Mouse (Mus musculus) gonadal fat pad, adult 2 months (tissue): ENCODE measurements around the gene Arpc4. TPM values are rescaled to one million over a fixed set of nuclear protein-coding genes. Genes with fewer than 3 reads are reported as not detected.

Experiments used
- DNase-seq: peaks from one replicate; pipeline ENCODE4 v3.0.0-alpha.2; 2012; ENCODE audit warnings: low read depth
- polyA plus RNA-seq: library from polyadenylated mRNA; depleted of rRNA; stranded (reverse); fragments of >200 nt; gene quantifications from 2 replicates; pipeline ENCODE4 v1.2.3, GENCODE M21; 2012

Gene Arpc4
- polyA plus RNA-seq, 1 experiment: 67.1 TPM

GRCm38 (mm10) chr6:113404649-113405448 is 26.9 kb downstream of the Arpc4 start:
- no peak for DNase-seq

GRCm38 (mm10) chr6:113405483-113405882 is 27.6 kb downstream of the Arpc4 start:
- DNase-seq: no peak

GRCm38 (mm10) chr6:113406683-113407082 is 28.8 kb downstream of the Arpc4 start:
- no peak for DNase-seq

GRCm38 (mm10) chr6:113410001-113410400 is 32.1 kb downstream of the Arpc4 start:
- no peak for DNase-seq

- no peak for DNase-seq
Measured at GRCm38 (mm10) chr6:113416416-113416815, 38.5 kb downstream of the Arpc4 start.

- DNase-seq: no peak
Measured at GRCm38 (mm10) chr6:113418441-113419198, 40.7 kb downstream of the Arpc4 start.

GRCm38 (mm10) chr6:113419199-113419587 is 41.3 kb downstream of the Arpc4 start, which contains the start of gene Rpusd3:
Gene Rpusd3, minus strand, starts transcription at chr6:113419340.
- no peak for DNase-seq

GRCm38 (mm10) chr6:113423000-113423399 is 45.1 kb downstream of the Arpc4 start:
- DNase-seq: no peak

DNA sequence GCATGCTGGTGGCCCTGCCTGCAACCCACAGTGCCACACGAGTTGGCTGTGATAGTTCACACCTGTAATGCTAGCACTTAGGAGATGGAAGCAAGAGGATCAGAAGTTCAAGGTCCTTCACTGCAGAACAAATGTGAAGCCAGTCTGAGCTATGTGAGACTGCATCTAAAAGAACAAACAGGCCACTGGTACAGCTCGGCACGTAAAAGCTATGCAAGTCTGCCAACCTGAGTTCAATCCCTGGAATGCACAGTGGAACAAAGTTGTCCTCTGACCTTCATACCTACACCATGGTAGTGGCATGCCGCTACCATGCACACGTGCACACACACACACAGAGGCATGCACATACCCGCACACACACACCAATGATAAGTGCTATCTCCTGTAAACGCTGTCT is 46.3 kb downstream of the Arpc4 start:
- no peak for DNase-seq

DNA sequence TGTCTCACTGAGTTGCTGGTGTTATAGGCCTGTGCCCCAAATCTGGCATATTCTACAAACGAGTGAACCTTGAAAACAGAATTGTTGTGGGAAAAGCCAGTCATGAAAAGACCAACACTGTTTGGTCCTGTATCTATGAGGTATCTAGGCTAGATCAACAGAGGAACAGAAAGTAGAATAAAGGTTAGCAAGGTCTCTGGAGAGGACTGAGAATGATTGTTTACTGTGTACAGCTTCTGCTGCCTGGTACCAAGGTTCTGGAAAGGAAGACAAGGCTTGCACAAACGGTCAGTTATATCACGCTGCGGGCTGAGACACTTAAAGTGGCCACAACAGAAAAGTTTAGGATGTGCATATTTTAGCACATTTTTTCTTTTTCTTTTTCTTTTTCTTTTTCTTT is 48.8 kb downstream of the Arpc4 start:
- DNase-seq: no peak

- DNase-seq: no peak
Measured at GRCm38 (mm10) chr6:113427397-113427796, 49.5 kb downstream of the Arpc4 start.

DNA sequence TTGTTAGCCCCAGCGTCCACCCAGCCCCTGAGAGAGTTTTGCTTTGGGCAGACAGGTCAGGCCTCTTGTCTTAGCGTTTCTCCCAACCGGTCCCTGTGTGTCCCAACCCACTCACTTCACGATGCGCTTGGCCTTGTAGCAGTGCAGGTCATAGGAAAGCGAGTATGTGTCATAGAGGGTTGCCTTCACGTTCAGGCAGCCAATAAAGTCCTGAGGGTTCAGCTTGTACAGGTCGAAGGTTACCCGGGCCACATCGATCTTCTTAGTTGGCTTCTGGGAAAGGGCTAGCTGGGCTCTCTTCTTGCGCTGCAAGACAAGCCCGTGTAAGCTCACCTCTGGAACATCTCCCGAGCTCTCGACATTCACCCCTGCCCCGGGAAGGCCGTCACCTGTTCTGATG is 50.1 kb downstream of the Arpc4 start:
- DNase-seq: no peak

- DNase-seq: no peak
Measured at GRCm38 (mm10) chr6:113429965-113430364, 52.0 kb downstream of the Arpc4 start.

DNA sequence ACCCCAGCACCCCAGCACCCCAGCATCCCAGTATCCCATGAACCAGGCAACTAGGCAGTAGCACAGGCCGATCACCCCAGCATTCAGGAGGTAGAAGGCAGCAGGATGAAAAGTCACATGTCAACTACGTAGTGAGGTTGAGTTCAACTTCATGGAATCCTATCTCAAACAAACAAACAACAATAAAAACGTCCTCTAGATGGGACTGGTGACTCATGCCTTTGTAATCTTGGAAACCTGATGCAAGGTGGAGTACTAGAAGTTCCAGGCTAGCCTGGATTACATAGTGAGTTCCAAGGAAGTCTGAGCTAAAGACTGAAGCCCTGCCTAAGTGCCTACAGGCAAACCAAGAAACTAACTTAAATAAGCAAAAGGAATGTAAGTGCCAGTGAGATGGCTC is 52.9 kb downstream of the Arpc4 start:
- no peak for DNase-seq

DNA sequence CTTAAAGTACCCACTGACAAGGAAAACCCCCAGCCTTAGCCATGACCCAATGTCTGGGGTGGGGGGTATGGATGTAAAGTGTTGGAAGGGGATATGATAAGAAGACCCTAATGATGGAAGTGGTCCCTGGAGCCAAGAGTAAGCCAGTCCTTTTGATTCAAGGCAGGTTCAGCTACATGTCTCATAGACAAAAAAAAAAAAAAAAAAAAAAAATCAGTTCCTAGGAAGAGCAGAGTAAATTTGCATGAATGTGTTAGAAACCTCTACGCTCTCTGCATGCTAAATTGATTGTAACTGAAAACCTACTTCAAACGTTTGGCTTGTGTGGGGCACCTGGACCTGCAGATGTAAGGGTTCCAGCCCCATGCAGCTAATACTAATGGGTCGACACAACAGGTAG is 53.9 kb downstream of the Arpc4 start:
- DNase-seq: no peak

GRCm38 (mm10) chr6:113433661-113434060 is 55.7 kb downstream of the Arpc4 start:
- no peak for DNase-seq

DNA sequence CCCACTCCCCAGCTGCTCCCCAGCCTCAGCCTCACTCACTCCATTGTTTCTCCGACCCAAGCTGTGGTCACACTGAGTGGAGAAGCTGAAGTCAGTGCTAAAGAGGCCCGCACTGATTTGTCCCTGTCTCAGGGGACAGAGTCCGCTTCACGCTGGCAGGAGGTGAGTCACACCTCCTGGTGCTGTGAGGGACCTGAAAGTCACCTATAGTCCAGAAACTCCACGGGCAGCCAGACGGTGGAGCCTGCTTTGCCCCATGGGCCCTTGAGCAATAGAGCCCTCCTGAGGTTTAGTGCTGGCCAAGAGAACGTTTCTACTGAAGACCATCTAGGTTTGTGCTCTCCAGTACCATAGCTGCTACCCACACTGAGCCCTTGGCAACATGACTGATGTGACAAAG is 56.8 kb downstream of the Arpc4 start:
- DNase-seq: no peak

- DNase-seq: no peak
Measured at GRCm38 (mm10) chr6:113435664-113436205, 57.8 kb downstream of the Arpc4 start, which contains the start of gene Cidec. Gene Cidec, minus strand, starts transcription at chr6:113435760.

DNA sequence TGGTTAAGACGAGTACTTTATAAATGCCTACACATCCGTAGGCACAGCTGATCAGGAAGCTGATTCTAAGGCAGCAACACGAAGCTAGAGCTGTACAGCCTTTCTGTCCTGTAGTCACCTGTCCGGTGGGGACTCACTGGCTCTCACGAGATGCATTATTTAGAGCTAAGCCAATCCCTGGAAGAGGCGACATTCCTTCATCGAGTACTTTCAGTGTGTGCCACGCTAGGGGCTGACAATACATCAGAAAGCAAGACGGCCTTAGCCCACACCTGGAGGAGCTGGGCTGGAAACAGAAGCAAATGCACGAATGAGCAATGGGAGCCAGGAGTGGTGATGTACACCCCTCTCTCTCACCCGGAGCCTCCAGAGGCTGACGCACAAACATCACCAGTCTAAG is 59.2 kb downstream of the Arpc4 start:
- DNase-seq: no peak

DNA sequence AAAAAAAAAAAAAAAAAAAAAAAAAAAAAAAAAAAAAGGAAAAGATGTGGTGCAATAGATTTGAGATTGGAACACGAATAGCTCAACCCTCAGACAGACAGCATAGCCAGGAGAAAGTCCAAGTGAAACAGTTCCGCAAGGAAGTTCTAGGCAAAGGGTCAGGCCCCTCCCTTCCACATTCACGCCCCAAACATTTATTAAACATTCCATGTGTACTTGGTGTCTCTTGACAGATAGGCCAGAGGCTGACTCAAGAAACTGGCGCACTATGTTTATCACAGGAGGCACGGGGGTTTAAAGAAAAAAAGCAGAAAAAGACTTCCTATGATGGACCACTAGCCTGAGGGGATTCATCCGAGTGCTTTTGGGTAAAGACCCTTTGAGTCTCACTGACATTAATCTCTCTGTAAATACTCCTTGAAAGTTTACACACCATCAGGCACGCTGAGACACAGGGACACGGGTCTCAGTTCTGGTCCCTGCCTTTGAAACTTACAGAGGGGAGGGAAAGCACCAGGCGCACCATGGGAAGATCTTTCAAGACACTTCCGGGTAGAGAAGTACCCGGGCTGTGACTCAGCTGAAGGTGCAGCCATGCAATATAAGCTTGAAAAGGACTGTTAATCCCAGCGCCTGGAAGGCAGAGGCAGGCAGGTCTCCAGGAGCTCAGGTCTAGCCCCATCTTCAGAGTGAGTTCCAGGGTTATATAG is 61.0 kb downstream of the Arpc4 start:
- DNase-seq: no peak
